Mouse (Mus musculus) erythroblast, embryonic 14.5 days (primary cell): ENCODE data around the gene Phldb3.

Experiments
- GATA1 ChIP-seq: IDR thresholded peaks from 2 replicates; pipeline ENCODE4 v1.6.1; 2012; ENCODE audit warnings: low read length, inconsistent platforms, mixed read lengths
- TAL1 ChIP-seq: IDR thresholded peaks from 3 replicates; pipeline ENCODE4 v1.6.1; 2012; ENCODE audit warnings: low read length, inconsistent platforms, mixed read lengths

- no peak for TF ChIP-seq GATA1
- TF ChIP-seq TAL1: no peak
These were observed 11.1 kb upstream of the Phldb3 start for GRCm38 (mm10) chr7:24599211-24600067.
